ENCODE assay signal across 22 mouse cellular contexts in the genomic region with DNA sequence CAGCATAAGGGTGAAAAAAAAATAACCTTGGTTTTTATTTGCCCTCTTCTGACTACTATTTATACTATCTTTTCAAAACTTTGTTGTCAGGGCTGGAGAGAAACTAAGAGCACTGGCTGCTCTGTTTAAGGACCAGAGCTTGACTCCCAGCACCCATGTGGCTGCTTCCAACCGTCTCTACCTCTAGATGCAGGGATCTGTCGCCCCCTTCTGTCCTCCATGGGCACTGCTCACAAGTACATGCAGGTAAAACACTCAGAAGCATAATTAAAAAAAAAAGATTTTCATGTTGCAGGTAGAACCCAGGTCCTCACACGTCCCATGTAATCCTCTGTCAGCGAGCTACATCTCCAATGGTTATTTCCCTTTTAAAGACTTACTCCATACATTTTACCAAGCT.
DNase-seq lines count a peak whose midpoint lies in the region; ATAC-seq and TF ChIP-seq lines count a peak whose summit lies in the region.
"Had no signal": no experiment of that assay in that cellular context is flagged by ENCODE, and none has a peak within 500 bp of the region (broad histone marks: within the 10 kb centered on the region; RNA-seq: fewer than 3 reads in every experiment).

No protein-coding gene starts in this region.

- no peak for TF ChIP-seq POLR2A in CH12.LX (IDR thresholded peaks at IDR 0.05; ENCODE audit: low read depth, low read length)
- TF ChIP-seq POLR2A in cortical plate, adult 2 months (IDR thresholded peaks at IDR 0.05; ENCODE audit: extremely low read depth, insufficient read depth, low read length) = no peak

- no peaks in the 10 kb centered on the region for H3K27me3 ChIP-seq in liver, embryonic 14.5 days (ENCODE audit: control insufficient read depth, insufficient read depth, low read length)
- H3K27me3 ChIP-seq in liver, embryonic 12.5 days (replicated peaks) = no peaks in the 10 kb centered on the region
- peaks cover 9% of the 10 kb centered on the region for H3K27me3 ChIP-seq in CH12.LX (replicated peaks)
- H3K27me3 ChIP-seq: forebrain, embryonic 13.5 days; heart, embryonic 13.5 days; kidney, embryonic 15.5 days; limb, embryonic 12.5 days; lung, embryonic 15.5 days; midbrain, embryonic 15.5 days had no signal

- H3K4me2 ChIP-seq in liver, embryonic 14.5 days (ENCODE audit: low read depth) = no peak overlapping the region
- H3K4me2 ChIP-seq in liver, embryonic 12.5 days = no peak overlapping the region
- H3K4me2 ChIP-seq in CH12.LX (ENCODE audit: insufficient read depth, low read depth, poor library complexity, severe bottlenecking) = no peak overlapping the region
- H3K4me2 ChIP-seq: forebrain, embryonic 13.5 days; heart, embryonic 13.5 days; kidney, embryonic 15.5 days; limb, embryonic 12.5 days; lung, embryonic 15.5 days; midbrain, embryonic 15.5 days had no signal

- no peak for ATAC-seq in liver, embryonic 14.5 days (ENCODE audit: insufficient read depth)
- ATAC-seq in liver, embryonic 12.5 days = no peak
- ATAC-seq: forebrain, embryonic 13.5 days; inflammation-experienced regulatory T-cells, adult 6 months; midbrain, embryonic 15.5 days had no signal

- TF ChIP-seq EP300 in liver, embryonic 14.5 days (IDR thresholded peaks at IDR 0.05; ENCODE audit: low read depth) = no peak
- TF ChIP-seq EP300 in CH12.LX (IDR thresholded peaks at IDR 0.05; ENCODE audit: low read length) = no peak

- no peaks in the 10 kb centered on the region for H3K36me3 ChIP-seq in liver, embryonic 14.5 days (replicated peaks; ENCODE audit: control insufficient read depth, insufficient read depth, low read depth)
- peaks cover 8% of the 10 kb centered on the region; the same call in 1 of the 2 replicates for H3K36me3 ChIP-seq in liver, embryonic 12.5 days
- H3K36me3 ChIP-seq in CH12.LX (replicated peaks in 1 of 2; ENCODE audit: control insufficient read depth in 1 of 2, insufficient read depth in 1 of 2, low read length in 1 of 2) = no peaks in the 10 kb centered on the region
- H3K36me3 ChIP-seq: embryonic facial prominence, embryonic 10.5 days; G1E; kidney, embryonic 15.5 days; limb, embryonic 12.5 days; lung, embryonic 15.5 days; midbrain, embryonic 15.5 days had no signal

- no peak; the same call in 1 of the 2 replicates for TF ChIP-seq RAD21 in CH12.LX (IDR thresholded peaks at IDR 0.05; ENCODE audit: low read depth, low read length)

- no peaks in the 10 kb centered on the region for H3K9me3 ChIP-seq in liver, embryonic 14.5 days (ENCODE audit: control insufficient read depth, low read length)
- H3K9me3 ChIP-seq in liver, embryonic 12.5 days (replicated peaks) = peaks cover 7% of the 10 kb centered on the region
- peaks cover 11% of the 10 kb centered on the region for H3K9me3 ChIP-seq in CH12.LX (replicated peaks; ENCODE audit: low read length)
- H3K9me3 ChIP-seq: forebrain, embryonic 13.5 days; kidney, embryonic 15.5 days; lung, embryonic 15.5 days; midbrain, embryonic 15.5 days had no signal

- no peak overlapping the region for H3K4me3 ChIP-seq in gastrocnemius, adult 2 months
- H3K4me3 ChIP-seq in liver, embryonic 14.5 days (ENCODE audit: insufficient read depth in 1 of 2, low read depth in 2 of 2, low read length in 2 of 2) = no peak overlapping the region
- no peak overlapping the region for H3K4me3 ChIP-seq in liver, embryonic 12.5 days
- H3K4me3 ChIP-seq in CH12.LX (replicated peaks in 1 of 3; ENCODE audit: low read depth in 2 of 3, low read length in 2 of 3, poor library complexity in 1 of 3) = no peak overlapping the region
- H3K4me3 ChIP-seq in cortical plate, adult 2 months (ENCODE audit: insufficient read depth, low read length) = no peak overlapping the region
- H3K4me3 ChIP-seq: embryonic facial prominence, embryonic 10.5 days; forebrain, embryonic 13.5 days; heart, embryonic 13.5 days; kidney, embryonic 15.5 days; limb, embryonic 12.5 days; lung, embryonic 15.5 days; midbrain, embryonic 15.5 days had no signal

- H3K4me1 ChIP-seq in liver, embryonic 14.5 days (replicated peaks; ENCODE audit: control insufficient read depth in 2 of 2, insufficient read depth in 2 of 2, low read length in 1 of 2) = peaks cover 8 to 20% of the 10 kb centered on the region in 2 experiments
- H3K4me1 ChIP-seq in liver, embryonic 12.5 days = peaks cover 25% of the 10 kb centered on the region
- peaks cover 0 to 4% of the 10 kb centered on the region in 2 experiments; a peak in 1 of 4 replicates for H3K4me1 ChIP-seq in CH12.LX (ENCODE audit: control insufficient read depth in 1 of 2, insufficient read depth in 2 of 2)
- peaks cover 4% of the 10 kb centered on the region for H3K4me1 ChIP-seq in cortical plate, adult 2 months (ENCODE audit: control insufficient read depth, insufficient read depth, low read length)
- H3K4me1 ChIP-seq: forebrain, embryonic 13.5 days; kidney, embryonic 15.5 days; midbrain, embryonic 15.5 days had no signal

- peak overlapping the region; percentile 63; the same call in 1 of the 2 replicates for H3K27ac ChIP-seq in gastrocnemius, adult 2 months
- H3K27ac ChIP-seq in liver, embryonic 14.5 days = no peak overlapping the region
- H3K27ac ChIP-seq in liver, embryonic 12.5 days = no peak overlapping the region
- H3K27ac ChIP-seq in CH12.LX (ENCODE audit: insufficient read depth, low read depth) = no peak overlapping the region
- no peak overlapping the region for H3K27ac ChIP-seq in cortical plate, adult 2 months (ENCODE audit: insufficient read depth, low read length)
- H3K27ac ChIP-seq: embryonic facial prominence, embryonic 10.5 days; forebrain, embryonic 13.5 days; heart, embryonic 13.5 days; kidney, embryonic 15.5 days; limb, embryonic 12.5 days; lung, embryonic 15.5 days; midbrain, embryonic 15.5 days had no signal

- WGBS in liver, embryonic 14.5 days (ENCODE audit: insufficient replicate concordance) = 82% methylated on average over 4 of the region's 4 CpGs
- 70% methylated on average over 4 of the region's 4 CpGs for WGBS in liver, embryonic 12.5 days (ENCODE audit: insufficient replicate concordance)

- in situ Hi-C loops in CH12.LX (cut with MboI; ENCODE audit: low pct_ligation_motif_present, low pct_unique_long_range_greater_than_20kb, low sequenced_read_pairs) = no loop called here

- H3K9ac ChIP-seq in liver, embryonic 14.5 days (replicated peaks) = no peak overlapping the region
- H3K9ac ChIP-seq in liver, embryonic 12.5 days = no peak overlapping the region
- H3K9ac ChIP-seq in CH12.LX (ENCODE audit: insufficient read depth, low read depth) = no peak overlapping the region
- H3K9ac ChIP-seq: forebrain, embryonic 13.5 days; heart, embryonic 13.5 days; kidney, embryonic 15.5 days; limb, embryonic 12.5 days; lung, embryonic 15.5 days; midbrain, embryonic 15.5 days had no signal

- H3K79me2 ChIP-seq in CH12.LX (replicated peaks; ENCODE audit: control insufficient read depth, extremely low read depth, insufficient read depth, poor library complexity, severe bottlenecking) = no peaks in the 10 kb centered on the region

- peak; percentile 30; the same call in 1 of the 2 replicates for TF ChIP-seq CTCF in gastrocnemius, adult 2 months (IDR thresholded peaks at IDR 0.05)
- TF ChIP-seq CTCF in liver, embryonic 14.5 days (IDR thresholded peaks at IDR 0.05; ENCODE audit: low read depth) = peak; percentile 39; the same call in 1 of the 2 replicates
- peak in 1 of 2 experiments; percentile 21; a peak in 1 of 4 replicates for TF ChIP-seq CTCF in CH12.LX (conservative IDR thresholded peaks at IDR 0.05 in 1 of 2, IDR thresholded peaks at IDR 0.05 in 1 of 2; ENCODE audit: low read depth in 2 of 2, low read length in 2 of 2)
- 0 out of 2 replicates have a peak, but pooled peaks have one; percentile 2 for TF ChIP-seq CTCF in cortical plate, adult 2 months (IDR thresholded peaks at IDR 0.05; ENCODE audit: extremely low read depth, insufficient read depth, low read length)

- dilution Hi-C loops in CH12.LX (cut with MboI; ENCODE audit: extremely low pct_ligation_motif_present, extremely low pct_unique_long_range_greater_than_20kb, low sequenced_read_pairs) = no loop called here

- intact Hi-C loops in gastrocnemius, adult 2 months (cut with DNase I) = no loop called here

- no peak for DNase-seq in gastrocnemius, adult 2 months
- no peak for DNase-seq in gastrocnemius, adult 8-10 months (ENCODE audit: low spot score in 2 of 2)
- no peak for DNase-seq in liver, embryonic 14.5 days (ENCODE audit: low read depth in 3 of 3, low spot score in 3 of 3)
- DNase-seq in CH12.LX (ENCODE audit: extremely low read depth) = no peak
- no peak for DNase-seq in cerebellum, postnatal 10 days
- no peak for DNase-seq in kidney, postnatal 25 days
- DNase-seq: adrenal gland, postnatal 10 days; cerebellum, adult 11 months; cerebellum, postnatal 25 days; heart, postnatal 36 days; right cerebral cortex, adult 18-20 months had no signal

TF ChIP-seq in CH12.LX, 34 proteins besides CTCF, POLR2A, EP300 and RAD21:
- 0 out of 2 replicates have a peak, but pooled peaks have one; percentile 2 for TF ChIP-seq SMC3 (IDR thresholded peaks at IDR 0.05; ENCODE audit: low read depth, low read length)
- no peak for TF ChIP-seq RCOR1 (conservative IDR thresholded peaks at IDR 0.05; ENCODE audit: low read depth, low read length)
